Mouse (Mus musculus): ENCODE data around the gene Pfdn6.

DNA sequence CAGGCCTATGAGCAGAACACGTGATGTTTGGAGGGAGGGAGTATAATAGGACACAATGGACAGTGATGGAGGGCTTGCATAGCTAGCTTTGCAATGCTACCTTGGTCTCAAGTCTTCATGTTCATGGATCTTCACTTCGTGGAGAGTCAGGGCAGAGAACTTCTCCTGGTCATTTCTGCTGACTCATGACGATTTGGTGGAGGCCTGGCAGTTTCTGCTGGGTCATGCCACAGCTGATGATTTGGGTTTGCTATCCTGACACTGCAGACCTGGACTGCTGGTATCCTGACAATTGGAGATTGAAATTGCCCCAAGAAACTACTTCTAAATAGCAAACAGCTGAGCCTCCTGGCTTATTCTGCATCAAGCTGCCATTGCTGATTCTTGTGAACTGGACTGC is 33.4 kb upstream of the Pfdn6 start:
- no peak for TF ChIP-seq CTCF (IDR thresholded peaks at IDR 0.05; ENCODE audit: borderline replicate concordance, insufficient read depth, low read depth, low read length)
- no peak for TF ChIP-seq POLR2A (IDR thresholded peaks at IDR 0.05; ENCODE audit: borderline replicate concordance, insufficient read depth, low read length)
